Comparison of ENCODE assay signal across 14 mouse cellular contexts in the genomic region with DNA sequence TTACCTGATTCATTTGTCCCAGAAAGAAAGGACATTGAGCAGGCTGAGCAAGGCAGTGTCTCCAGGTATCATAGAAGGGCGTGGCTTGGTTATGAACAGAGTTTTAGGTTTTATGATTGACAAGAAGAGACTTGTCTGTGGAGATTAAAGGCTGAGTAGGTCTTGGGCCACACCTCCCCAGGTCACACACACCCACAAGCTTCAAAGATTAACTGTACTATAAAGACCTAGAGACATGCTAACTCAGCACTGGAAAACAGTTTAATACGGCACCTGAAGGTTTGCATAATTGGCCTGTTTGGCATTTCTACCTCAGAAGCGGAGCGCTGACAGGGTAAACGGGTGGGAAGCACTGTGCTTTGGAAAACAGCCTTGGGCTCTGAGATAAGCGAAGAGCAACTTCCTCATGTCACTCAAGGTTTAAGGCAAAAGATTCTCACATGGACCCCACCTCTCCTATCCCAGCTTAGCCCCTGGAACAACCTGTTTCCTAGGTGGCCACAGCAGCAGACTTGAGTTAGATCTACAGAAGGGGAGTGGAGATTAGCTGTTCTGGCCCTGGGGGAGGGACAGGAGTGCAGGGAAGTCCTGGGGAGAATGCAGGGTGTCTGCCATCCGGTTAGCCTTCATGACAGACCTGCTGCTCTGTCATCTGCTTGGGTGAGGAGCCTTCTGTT. TPM values are rescaled to one million over a fixed set of nuclear protein-coding genes. Genes with fewer than 3 reads are reported as not detected.
DNase-seq lines count a peak whose midpoint lies in the region; ATAC-seq and TF ChIP-seq lines count a peak whose summit lies in the region.
"Had no signal": no experiment of that assay in that cellular context is flagged by ENCODE, and none has a peak within 500 bp of the region (broad histone marks: within the 10 kb centered on the region; RNA-seq: fewer than 3 reads in every experiment).

No protein-coding gene starts in this region.

- no peaks in the 10 kb centered on the region for H3K9me3 ChIP-seq in kidney, embryonic 14.5 days (ENCODE audit: control insufficient read depth, low read length)
- no peaks in the 10 kb centered on the region for H3K9me3 ChIP-seq in kidney, postnatal 0 days (replicated peaks; ENCODE audit: low read length)
- H3K9me3 ChIP-seq: heart, embryonic 13.5 days; hindbrain, embryonic 10.5 days; neural tube, embryonic 12.5 days had no signal

- WGBS in kidney, embryonic 14.5 days: 93% methylated on average over 7 of the region's 7 CpGs
- WGBS in kidney, postnatal 0 days: 83% methylated on average over 7 of the region's 7 CpGs

- H3K4me3 ChIP-seq in kidney, embryonic 14.5 days (ENCODE audit: low read length): no peak overlapping the region
- H3K4me3 ChIP-seq in kidney, postnatal 0 days (replicated peaks; ENCODE audit: low read depth, low read length): no peak overlapping the region
- H3K4me3 ChIP-seq: heart, embryonic 13.5 days; hindbrain, embryonic 10.5 days; neural tube, embryonic 12.5 days had no signal

- peaks cover 63% of the 10 kb centered on the region for H3K36me3 ChIP-seq in kidney, embryonic 14.5 days (ENCODE audit: control insufficient read depth, insufficient read depth, low read length)
- peaks cover 63% of the 10 kb centered on the region for H3K36me3 ChIP-seq in kidney, postnatal 0 days (ENCODE audit: insufficient read depth, low read length)

- H3K9ac ChIP-seq in kidney, embryonic 14.5 days (ENCODE audit: low read depth, low read length): no peak overlapping the region
- no peak overlapping the region for H3K9ac ChIP-seq in kidney, postnatal 0 days (ENCODE audit: low read depth, low read length)
- H3K9ac ChIP-seq: heart, embryonic 13.5 days; neural tube, embryonic 12.5 days had no signal

- no peaks in the 10 kb centered on the region for H3K4me1 ChIP-seq in kidney, embryonic 14.5 days (ENCODE audit: control insufficient read depth, insufficient read depth, low read length)
- H3K4me1 ChIP-seq in kidney, postnatal 0 days (replicated peaks; ENCODE audit: insufficient read depth, low read length): no peaks in the 10 kb centered on the region
- H3K4me1 ChIP-seq: neural tube, embryonic 12.5 days had no signal

- H3K4me2 ChIP-seq in kidney, embryonic 14.5 days (replicated peaks; ENCODE audit: low read depth, low read length): no peak overlapping the region
- no peak overlapping the region for H3K4me2 ChIP-seq in kidney, postnatal 0 days (ENCODE audit: low read length)
- H3K4me2 ChIP-seq: heart, embryonic 13.5 days; neural tube, embryonic 12.5 days had no signal

- DNase-seq in kidney, adult 18-20 months: peak; percentile 43
- peak; percentile 98 for DNase-seq in MEL-GATA-1-ER (ENCODE audit: extremely low read depth, low read depth)
- no peak for DNase-seq in kidney, postnatal 0 days (ENCODE audit: low spot score)
- no peak for DNase-seq in layer of hippocampus, postnatal 36 days
- DNase-seq in cerebellum, postnatal 25 days: no peak
- no peak for DNase-seq in ovary, adult 18-20 months (ENCODE audit: low spot score)
- DNase-seq: cerebellum, adult 11 months had no signal

- no peaks in the 10 kb centered on the region for H3K27me3 ChIP-seq in kidney, embryonic 14.5 days (ENCODE audit: control insufficient read depth, insufficient read depth, low read length)
- no peaks in the 10 kb centered on the region for H3K27me3 ChIP-seq in kidney, postnatal 0 days (ENCODE audit: insufficient read depth, low read length)
- H3K27me3 ChIP-seq: heart, embryonic 13.5 days; neural tube, embryonic 12.5 days had no signal

- no peak for TF ChIP-seq CTCF in kidney, postnatal 0 days (IDR thresholded peaks at IDR 0.05; ENCODE audit: low read depth)

- ATAC-seq in kidney, embryonic 14.5 days (ENCODE audit: low FRiP score, low TSS enrichment): no peak
- peak; percentile 45; the same call in 1 of the 2 replicates for ATAC-seq in kidney, postnatal 0 days (replicated peaks; ENCODE audit: low FRiP score, low read depth)
- peak; percentile 59 for ATAC-seq in megakaryocyte progenitor cell, adult 5-6 weeks (replicated peaks; ENCODE audit: poor library complexity)
- ATAC-seq: midbrain, embryonic 16.5 days had no signal

- H3K27ac ChIP-seq in kidney, embryonic 14.5 days (ENCODE audit: low read depth, low read length): no peak overlapping the region
- H3K27ac ChIP-seq in kidney, postnatal 0 days: no peak overlapping the region
- H3K27ac ChIP-seq: heart, embryonic 13.5 days; hindbrain, embryonic 10.5 days; macrophage; neural tube, embryonic 12.5 days had no signal

RNA-seq across cellular contexts. Expression of gene Secisbp2, which starts 33.9 kb away (rescaled TPM):
- 32.1 and 38.5 TPM in 2 replicates for polyA plus RNA-seq in kidney, embryonic 14.5 days (2014; fragmentation: Nextera tagmentation; extraction: Ambion mirVana)
- polyA plus RNA-seq in kidney, postnatal 0 days (2015; fragmentation: Nextera tagmentation; extraction: Ambion mirVana): 34.9 and 36.5 TPM in 2 replicates
- 13.9 and 15.9 TPM in 2 replicates for total RNA-seq in megakaryocyte progenitor cell, adult 5-6 weeks (2015)
- total RNA-seq in megakaryocyte progenitor cell, adult 5-6 weeks (2017): 24.6 and 25.0 TPM in 2 replicates
- 10 to 100 TPM; 18.2 to 19.7 TPM for total RNA-seq in layer of hippocampus, postnatal 36 days (2021)

RNA-seq across cellular contexts. Expression of gene Cks2, which starts 40.4 kb away (rescaled TPM):
- polyA plus RNA-seq in kidney, embryonic 14.5 days (2014; fragmentation: Nextera tagmentation; extraction: Ambion mirVana): 414 and 561 TPM in 2 replicates
- polyA plus RNA-seq in kidney, postnatal 0 days (2015; fragmentation: Nextera tagmentation; extraction: Ambion mirVana): 249 and 253 TPM in 2 replicates
- 499 and 603 TPM in 2 replicates for total RNA-seq in megakaryocyte progenitor cell, adult 5-6 weeks (2015)
- total RNA-seq in megakaryocyte progenitor cell, adult 5-6 weeks (2017): 233 and 253 TPM in 2 replicates
- 1 to 10 TPM; 1.2 to 2.9 TPM for total RNA-seq in layer of hippocampus, postnatal 36 days (2021)

Comparison
In these comparisons a context has a peak if more than half of its experiments do, and no peak if none do; other contexts are left out.
1. DNase-seq: peak in kidney, adult 18-20 months (single experiment) and MEL-GATA-1-ER (single experiment); none in kidney, postnatal 0 days (single experiment), layer of hippocampus, postnatal 36 days (0 of 2), cerebellum, postnatal 25 days (0 of 2) and ovary, adult 18-20 months (single experiment).
2. RNA of gene Cks2, which starts 40.4 kb away (total RNA-seq): 233 to 603 TPM in megakaryocyte progenitor cell, adult 5-6 weeks; 1.2 to 2.9 TPM in layer of hippocampus, postnatal 36 days; every median in the first group is over 10 times any median in the second.